ENCODE assay signal across 27 mouse cellular contexts in genomic region chr12:112932647-112933046, GRCm38 (mm10). TPM values are rescaled to one million over a fixed set of nuclear protein-coding genes. Genes with fewer than 3 reads are reported as not detected.
DNase-seq lines count a peak whose midpoint lies in the region; ATAC-seq lines count a peak whose summit lies in the region.
"Had no signal": no experiment of that assay in that cellular context is flagged by ENCODE, and none has a peak within 500 bp of the region (broad histone marks: within the 10 kb centered on the region; RNA-seq: fewer than 3 reads in every experiment).

No protein-coding gene starts in this region.

- ATAC-seq in kidney, embryonic 16.5 days (ENCODE audit: low FRiP score, low TSS enrichment): no peak
- ATAC-seq: activated CD4-positive, CD25-positive, alpha-beta regulatory T cell, adult 4 months; forebrain, embryonic 14.5 days; inflammation-experienced regulatory T-cells, adult 6 months; midbrain, embryonic 15.5 days had no signal

- 24% methylated on average over 7 of the region's 7 CpGs for WGBS in heart, embryonic 10.5 days
- WGBS in kidney, embryonic 16.5 days: 15% methylated on average over 7 of the region's 7 CpGs

- no peak overlapping the region for H3K4me2 ChIP-seq in kidney, embryonic 16.5 days (replicated peaks; ENCODE audit: low read depth, low read length)
- H3K4me2 ChIP-seq: embryonic facial prominence, embryonic 12.5 days; hindbrain, embryonic 14.5 days; liver, embryonic 13.5 days; midbrain, embryonic 15.5 days; stomach, embryonic 15.5 days had no signal

- no peak for DNase-seq in heart, embryonic 10.5 days (ENCODE audit: low spot score)
- DNase-seq in heart, adult 8-10 months (ENCODE audit: low spot score): no peak
- DNase-seq in kidney, postnatal 36 days: no peak
- DNase-seq in NIH3T3 (ENCODE audit: low read depth): peak; percentile 45
- DNase-seq in gastrocnemius, adult 8-10 months (ENCODE audit: low spot score in 2 of 2): peak; percentile 50 to 72
- DNase-seq in left cerebral cortex, adult 9 months (ENCODE audit: low spot score in 2 of 2): no peak
- DNase-seq: adrenal gland, adult 8-10 months; B cell, adult 2 months; cerebellum, adult 11-12 months; cerebellum, postnatal 14 days; kidney, adult 18-20 months; kidney, postnatal 14 days; liver, embryonic 13.5 days; lung, adult 2 months; right cerebral cortex, adult 18-20 months; right cerebral cortex, postnatal 4 days had no signal

- no peaks in the 10 kb centered on the region for H3K36me3 ChIP-seq in heart, embryonic 10.5 days
- H3K36me3 ChIP-seq in kidney, embryonic 16.5 days (ENCODE audit: insufficient read depth, low read length): no peaks in the 10 kb centered on the region
- H3K36me3 ChIP-seq: embryonic facial prominence, embryonic 12.5 days; G1E; liver, embryonic 13.5 days; midbrain, embryonic 15.5 days; stomach, embryonic 15.5 days had no signal

- H3K27me3 ChIP-seq in heart, embryonic 10.5 days (ENCODE audit: insufficient read depth, poor library complexity, severe bottlenecking): peaks cover 78% of the 10 kb centered on the region
- H3K27me3 ChIP-seq in kidney, embryonic 16.5 days (ENCODE audit: insufficient read depth, low read length): peaks cover 41% of the 10 kb centered on the region

- H3K9me3 ChIP-seq in heart, embryonic 10.5 days: no peaks in the 10 kb centered on the region
- H3K9me3 ChIP-seq in kidney, embryonic 16.5 days (ENCODE audit: low read length): no peaks in the 10 kb centered on the region
- H3K9me3 ChIP-seq: embryonic facial prominence, embryonic 12.5 days; liver, embryonic 13.5 days; megakaryocyte, embryonic 14.5 days; midbrain, embryonic 15.5 days; stomach, embryonic 15.5 days had no signal

- peak overlapping the region; percentile 13; the same call in 1 of the 2 replicates for H3K4me3 ChIP-seq in heart, embryonic 10.5 days
- no peak overlapping the region for H3K4me3 ChIP-seq in kidney, embryonic 16.5 days (ENCODE audit: low read length)
- H3K4me3 ChIP-seq: embryonic facial prominence, embryonic 12.5 days; layer of hippocampus, adult 2 months; liver, embryonic 13.5 days; megakaryocyte, embryonic 14.5 days; midbrain, embryonic 15.5 days; stomach, embryonic 15.5 days had no signal

- H3K4me1 ChIP-seq in heart, embryonic 10.5 days: peaks cover 49% of the 10 kb centered on the region
- H3K4me1 ChIP-seq in kidney, embryonic 16.5 days (ENCODE audit: insufficient read depth, low read length): peaks cover 29% of the 10 kb centered on the region

- H3K9ac ChIP-seq in kidney, embryonic 16.5 days (replicated peaks; ENCODE audit: low read length): peak overlapping the region; percentile 4
- H3K9ac ChIP-seq: embryonic facial prominence, embryonic 12.5 days; hindbrain, embryonic 14.5 days; liver, embryonic 13.5 days; midbrain, embryonic 15.5 days; stomach, embryonic 15.5 days had no signal

- H3K27ac ChIP-seq in heart, embryonic 10.5 days: peak overlapping the region; percentile 48
- no peak overlapping the region for H3K27ac ChIP-seq in kidney, embryonic 16.5 days (ENCODE audit: low read length)
- H3K27ac ChIP-seq: embryonic facial prominence, embryonic 12.5 days; hindbrain, embryonic 14.5 days; layer of hippocampus, adult 2 months; liver, embryonic 13.5 days; midbrain, embryonic 15.5 days; stomach, embryonic 15.5 days had no signal

RNA-seq across cellular contexts. Expression of gene Jag2, which starts 3.1 kb away (rescaled TPM):
- 2.0 and 3.6 TPM in 2 replicates for polyA plus RNA-seq in heart, embryonic 10.5 days (2016; fragmentation: Nextera tagmentation; extraction: Ambion mirVana)
- 10 to 100 TPM; 25.1 to 30.4 (median 29.8) TPM for total RNA-seq in heart, adult 8-10 months (2022)
- 2.2 and 2.5 TPM in 2 replicates for polyA plus RNA-seq in kidney, embryonic 16.5 days (2015; fragmentation: Nextera tagmentation; extraction: Ambion mirVana)
- total RNA-seq in gastrocnemius, adult 8-10 months (2022): 10 to 100 TPM; 22.3 to 31.0 (median 26.7) TPM

RNA-seq across cellular contexts. Expression of gene Nudt14, which starts 9.3 kb away (rescaled TPM):
- 48.6 and 65.5 TPM in 2 replicates for polyA plus RNA-seq in heart, embryonic 10.5 days (2016; fragmentation: Nextera tagmentation; extraction: Ambion mirVana)
- total RNA-seq in heart, adult 8-10 months (2022): 10 to 100 TPM in 1 of 4 experiments, 1 to 10 TPM in 3; 7.0 to 11.7 (median 8.5) TPM
- polyA plus RNA-seq in kidney, embryonic 16.5 days (2015; fragmentation: Nextera tagmentation; extraction: Ambion mirVana): 99.1 and 104 TPM in 2 replicates
- total RNA-seq in gastrocnemius, adult 8-10 months (2022): 1 to 10 TPM; 5.2 to 8.8 (median 7.5) TPM

RNA-seq across cellular contexts. Expression of gene Btbd6, which starts 43.6 kb away (rescaled TPM):
- 22.3 and 23.6 TPM in 2 replicates for polyA plus RNA-seq in heart, embryonic 10.5 days (2016; fragmentation: Nextera tagmentation; extraction: Ambion mirVana)
- 10 to 100 TPM; 21.6 to 29.6 (median 26.3) TPM for total RNA-seq in heart, adult 8-10 months (2022)
- polyA plus RNA-seq in kidney, embryonic 16.5 days (2015; fragmentation: Nextera tagmentation; extraction: Ambion mirVana): 29.4 and 30.6 TPM in 2 replicates
- 10 to 100 TPM; 18.6 to 23.6 (median 21.7) TPM for total RNA-seq in gastrocnemius, adult 8-10 months (2022)

Comparison
In these comparisons a context has a peak if more than half of its experiments do, and no peak if none do; other contexts are left out.
1. DNase-seq: peak in NIH3T3 (single experiment) and gastrocnemius, adult 8-10 months (2 of 2); none in heart, embryonic 10.5 days (single experiment), heart, adult 8-10 months (single experiment), kidney, postnatal 36 days (0 of 2) and left cerebral cortex, adult 9 months (0 of 2).